Mouse (Mus musculus) ES-Bruce4 (cell line): ENCODE measurements around the gene Bicral.

ENCODE experiments used
- CTCF ChIP-seq: IDR thresholded peaks from one replicate; pipeline ENCODE4 v1.8.1; 2011; ENCODE audit warnings: low read depth, low read length
- POLR2A ChIP-seq: IDR thresholded peaks from one replicate; pipeline ENCODE4 v1.8.1; 2011; ENCODE audit warnings: low read length; ENCODE audit not compliant: insufficient read depth

GRCm38 (mm10) chr17:46890843-46891594, 32.7 kb upstream of the Bicral start:
- no peak for TF ChIP-seq CTCF
- no peak for TF ChIP-seq POLR2A
